Mouse (Mus musculus): ENCODE measurements at regions not wholly inside any gene's neighbourhood (a gene's known extent, or its start where the extent isn't known, plus 50 kb on each side); places are given as distances from the start of the nearest gene placed in this dataset.
A peak's percentile ranks its signal among the peaks of the same experiment; 100 is the strongest.

- Histone ChIP-seq H3K79me2 (ENCODE audit: control insufficient read depth, insufficient read depth, low read length, poor library complexity) (no peaks in the 10 kb centered on the region), H3K9ac (ENCODE audit: control insufficient read depth, low read depth, low read length, poor library complexity, severe bottlenecking) (no peak overlapping the region), H3K4me3 (ENCODE audit: control insufficient read depth in 1 of 2, insufficient read depth in 1 of 2, low read depth in 2 of 2, low read length in 2 of 2) (no peak overlapping the region), H3K27ac (ENCODE audit: control insufficient read depth, low read depth, low read length) (no peak overlapping the region), H3K36me3 (ENCODE audit: control insufficient read depth in 1 of 2, insufficient read depth in 2 of 2, low read length in 2 of 2) (no peaks in the 10 kb centered on the region), H3K4me1 (ENCODE audit: control insufficient read depth in 1 of 2, insufficient read depth in 2 of 2, low read length in 2 of 2) (peaks cover 0 to 3% of the 10 kb centered on the region in 2 experiments; a peak in 1 of 4 replicates), H3K27me3 (ENCODE audit: control insufficient read depth in 1 of 2, insufficient read depth in 2 of 2, low read length in 2 of 2) (no peaks in the 10 kb centered on the region; a peak in 2 of 4 replicates), H3K9me3 (replicated peaks; ENCODE audit: insufficient read depth, low read length) (no peaks in the 10 kb centered on the region)
- TF ChIP-seq MAZ (IDR thresholded peaks at IDR 0.05; ENCODE audit: low read depth, low read length) = no peak
- TF ChIP-seq POLR2A (IDR thresholded peaks at IDR 0.05; ENCODE audit: control insufficient read depth in 1 of 2, insufficient read depth in 1 of 2, low read depth in 1 of 2, low read length in 2 of 2, poor library complexity in 1 of 2) = no peak
- TF ChIP-seq E2F4 (IDR thresholded peaks at IDR 0.05; ENCODE audit: borderline replicate concordance, low read depth, low read length) = no peak
- no peak for TF ChIP-seq KAT2A (conservative IDR thresholded peaks at IDR 0.05; ENCODE audit: low read depth, low read length)
- no peak for TF ChIP-seq ETS1 (IDR thresholded peaks at IDR 0.05; ENCODE audit: low read depth, low read length)
- TF ChIP-seq POLR2AphosphoS2 (IDR thresholded peaks at IDR 0.05; ENCODE audit: low read length) = no peak
- no peak for TF ChIP-seq MEF2A (IDR thresholded peaks at IDR 0.05; ENCODE audit: extremely low read depth, insufficient replicate concordance, low read depth, low read length, poor library complexity, severe bottlenecking)
- no peak for TF ChIP-seq GABPA (IDR thresholded peaks at IDR 0.05; ENCODE audit: low read depth, low read length)
- no peak for TF ChIP-seq ZKSCAN1 (IDR thresholded peaks at IDR 0.05; ENCODE audit: low read depth, low read length)
- TF ChIP-seq MYB (IDR thresholded peaks at IDR 0.05; ENCODE audit: low read depth, low read length) = no peak
- TF ChIP-seq USF1 (IDR thresholded peaks at IDR 0.05; ENCODE audit: low read depth, low read length) = no peak
- TF ChIP-seq ELF1 (IDR thresholded peaks at IDR 0.05; ENCODE audit: low read depth, low read length) = no peak
- TF ChIP-seq CHD1 (IDR thresholded peaks at IDR 0.05; ENCODE audit: low read depth, low read length) = no peak
- TF ChIP-seq CTCF (IDR thresholded peaks at IDR 0.05 in 2 of 3, conservative IDR thresholded peaks at IDR 0.05 in 1 of 3; ENCODE audit: control insufficient read depth in 1 of 3, insufficient read depth in 1 of 3, low read depth in 2 of 3, low read length in 3 of 3, poor library complexity in 1 of 3, severe bottlenecking in 1 of 3) = no peak
- no peak for TF ChIP-seq POLR2AphosphoS5 (IDR thresholded peaks at IDR 0.05; ENCODE audit: borderline replicate concordance, low read depth, low read length)
- no peak for TF ChIP-seq USF2 (IDR thresholded peaks at IDR 0.05; ENCODE audit: borderline replicate concordance in 1 of 2, insufficient read depth in 1 of 2, low read depth in 1 of 2, low read length in 2 of 2)
- no peak for TF ChIP-seq TCF12 (IDR thresholded peaks at IDR 0.05; ENCODE audit: low read depth, low read length)
- no peak for TF ChIP-seq UBTF (IDR thresholded peaks at IDR 0.05; ENCODE audit: borderline replicate concordance, insufficient read depth, low read depth, low read length)
- TF ChIP-seq GATA1 (IDR thresholded peaks at IDR 0.05; ENCODE audit: low read depth, low read length) = no peak
- peak; percentile 9 for DNase-seq (ENCODE audit: low read depth, low spot score)
These were observed 121.0 kb upstream of the Slc22a23 start for GRCm38 (mm10) chr13:34465862-34466430.

GRCm38 (mm10) chr13:34465456-34465855, 120.5 kb upstream of the Slc22a23 start:
- peaks cover 0 to 3% of the 10 kb centered on the region in 2 experiments; a peak in 1 of 4 replicates for H3K4me1 ChIP-seq (ENCODE audit: control insufficient read depth in 1 of 2, insufficient read depth in 2 of 2, low read length in 2 of 2)
- H3K4me3 ChIP-seq (ENCODE audit: control insufficient read depth in 1 of 2, insufficient read depth in 1 of 2, low read depth in 2 of 2, low read length in 2 of 2) = no peak overlapping the region
- no peak overlapping the region for H3K9ac ChIP-seq (ENCODE audit: control insufficient read depth, low read depth, low read length, poor library complexity, severe bottlenecking)
- H3K9me3 ChIP-seq (replicated peaks; ENCODE audit: insufficient read depth, low read length) = no peaks in the 10 kb centered on the region
- no peak for DNase-seq (ENCODE audit: low read depth, low spot score)
- H3K27me3 ChIP-seq (ENCODE audit: control insufficient read depth in 1 of 2, insufficient read depth in 2 of 2, low read length in 2 of 2) = peaks cover 0 to 2% of the 10 kb centered on the region in 2 experiments; a peak in 3 of 4 replicates
- H3K79me2 ChIP-seq (ENCODE audit: control insufficient read depth, insufficient read depth, low read length, poor library complexity) = no peaks in the 10 kb centered on the region
- no peak overlapping the region for H3K27ac ChIP-seq (ENCODE audit: control insufficient read depth, low read depth, low read length)
- TF ChIP-seq UBTF (IDR thresholded peaks at IDR 0.05; ENCODE audit: borderline replicate concordance, insufficient read depth, low read depth, low read length) (no peak), MXI1 (IDR thresholded peaks at IDR 0.05; ENCODE audit: low read depth, low read length) (no peak), CTCF (IDR thresholded peaks at IDR 0.05 in 2 of 3, conservative IDR thresholded peaks at IDR 0.05 in 1 of 3; ENCODE audit: control insufficient read depth in 1 of 3, insufficient read depth in 1 of 3, low read depth in 2 of 3, low read length in 3 of 3, poor library complexity in 1 of 3, severe bottlenecking in 1 of 3) (no peak), CHD1 (IDR thresholded peaks at IDR 0.05; ENCODE audit: low read depth, low read length) (no peak), HCFC1 (IDR thresholded peaks at IDR 0.05; ENCODE audit: low read depth, low read length) (no peak), RCOR1 (IDR thresholded peaks at IDR 0.05; ENCODE audit: low read depth, low read length) (no peak), KAT2A (conservative IDR thresholded peaks at IDR 0.05; ENCODE audit: low read depth, low read length) (no peak), ELF1 (IDR thresholded peaks at IDR 0.05; ENCODE audit: low read depth, low read length) (no peak), NRF1 (IDR thresholded peaks at IDR 0.05; ENCODE audit: insufficient read depth, low read depth, low read length, poor library complexity, severe bottlenecking) (no peak), GATA1 (IDR thresholded peaks at IDR 0.05; ENCODE audit: low read depth, low read length) (no peak), JUND (IDR thresholded peaks at IDR 0.05; ENCODE audit: low read depth, low read length) (no peak), BHLHE40 (IDR thresholded peaks at IDR 0.05; ENCODE audit: borderline replicate concordance, low read depth, low read length) (no peak), TBP (IDR thresholded peaks at IDR 0.05; ENCODE audit: low read depth, low read length) (no peak), MEF2A (IDR thresholded peaks at IDR 0.05; ENCODE audit: extremely low read depth, insufficient replicate concordance, low read depth, low read length, poor library complexity, severe bottlenecking) (no peak), POLR2AphosphoS2 (IDR thresholded peaks at IDR 0.05; ENCODE audit: low read length) (no peak)
- no peaks in the 10 kb centered on the region for H3K36me3 ChIP-seq (ENCODE audit: control insufficient read depth in 1 of 2, insufficient read depth in 2 of 2, low read length in 2 of 2)
